Comparison of ENCODE assay signal across 8 mouse cellular contexts in the genomic region with DNA sequence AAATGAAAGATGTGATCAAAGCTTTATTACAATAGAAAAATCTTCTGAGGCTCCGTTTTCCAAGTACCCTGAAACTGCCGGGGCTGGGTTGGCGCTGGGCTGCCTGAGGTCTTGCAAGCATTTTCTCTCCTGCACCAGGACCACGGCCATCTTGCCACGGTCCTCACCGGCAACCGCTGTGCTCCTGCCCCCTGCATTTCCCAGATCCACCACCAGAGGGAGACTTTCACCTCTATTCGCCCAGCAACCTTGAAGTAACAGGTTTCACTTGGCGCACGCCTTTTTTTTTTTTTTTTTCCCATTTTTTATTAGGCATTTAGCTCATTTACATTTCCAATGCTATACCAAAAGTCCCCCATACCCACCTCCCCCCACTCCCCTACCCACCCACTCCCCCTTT.
A peak's percentile ranks its signal among the peaks of the same experiment; 100 is the strongest.
DNase-seq lines count a peak whose midpoint lies in the region; ATAC-seq and TF ChIP-seq lines count a peak whose summit lies in the region.

No protein-coding gene starts in this region.

- DNase-seq in heart, adult 11 months: peak; percentile 89
- peak; percentile 46 for DNase-seq in 3T3-L1 (ENCODE audit: low read depth, low spot score)
- peak; percentile 11 for DNase-seq in adipocyte (ENCODE audit: low spot score)
- DNase-seq in kidney, postnatal 0 days (ENCODE audit: low spot score): peak; percentile 58
- peak; percentile 33 for DNase-seq in midbrain, postnatal 0 days (ENCODE audit: low spot score)
- DNase-seq in thymus, postnatal 25 days: peak; percentile 61

- no peak overlapping the region for H3K9ac ChIP-seq in heart, embryonic 12.5 days
- no peak overlapping the region for H3K9ac ChIP-seq in kidney, postnatal 0 days (ENCODE audit: low read depth, low read length)
- H3K9ac ChIP-seq in midbrain, postnatal 0 days (replicated peaks; ENCODE audit: low read length, poor library complexity, severe bottlenecking): no peak overlapping the region

- ATAC-seq in heart, embryonic 12.5 days (ENCODE audit: insufficient number of reproducible peaks, low FRiP score): no peak
- no peak for ATAC-seq in kidney, postnatal 0 days (replicated peaks; ENCODE audit: low FRiP score, low read depth)
- no peak for ATAC-seq in midbrain, postnatal 0 days (ENCODE audit: low FRiP score)

- 40% methylated on average over 10 of the region's 10 CpGs for WGBS in heart, embryonic 12.5 days
- WGBS in kidney, postnatal 0 days: 48% methylated on average over 10 of the region's 10 CpGs
- WGBS in midbrain, postnatal 0 days: 63% methylated on average over 10 of the region's 10 CpGs

- no peak for TF ChIP-seq POLR2A in cortical plate, adult 2 months (IDR thresholded peaks at IDR 0.05; ENCODE audit: extremely low read depth, insufficient read depth, low read length)

- H3K4me2 ChIP-seq in heart, embryonic 12.5 days: no peak overlapping the region
- H3K4me2 ChIP-seq in kidney, postnatal 0 days (ENCODE audit: low read length): no peak overlapping the region
- no peak overlapping the region for H3K4me2 ChIP-seq in midbrain, postnatal 0 days (ENCODE audit: low read depth, low read length, poor library complexity, severe bottlenecking)

- H3K27ac ChIP-seq in heart, embryonic 12.5 days (ENCODE audit: poor library complexity, severe bottlenecking): no peak overlapping the region
- no peak overlapping the region for H3K27ac ChIP-seq in cortical plate, adult 2 months (ENCODE audit: insufficient read depth, low read length)
- H3K27ac ChIP-seq in kidney, postnatal 0 days: no peak overlapping the region
- H3K27ac ChIP-seq in midbrain, postnatal 0 days (ENCODE audit: low read depth, low read length): no peak overlapping the region

- peak; percentile 79 for TF ChIP-seq CTCF in cortical plate, adult 2 months (IDR thresholded peaks at IDR 0.05; ENCODE audit: extremely low read depth, insufficient read depth, low read length)
- TF ChIP-seq CTCF in kidney, postnatal 0 days (IDR thresholded peaks at IDR 0.05; ENCODE audit: low read depth): peak; percentile 75
- peak; percentile 73 for TF ChIP-seq CTCF in midbrain, postnatal 0 days (IDR thresholded peaks at IDR 0.05)

- H3K36me3 ChIP-seq in heart, embryonic 12.5 days: no peaks in the 10 kb centered on the region
- H3K36me3 ChIP-seq in kidney, postnatal 0 days (ENCODE audit: insufficient read depth, low read length): no peaks in the 10 kb centered on the region
- no peaks in the 10 kb centered on the region for H3K36me3 ChIP-seq in midbrain, postnatal 0 days (ENCODE audit: insufficient read depth, low read length)

- H3K4me1 ChIP-seq in heart, embryonic 12.5 days (replicated peaks): peaks cover 17% of the 10 kb centered on the region
- peaks cover 24% of the 10 kb centered on the region for H3K4me1 ChIP-seq in cortical plate, adult 2 months (ENCODE audit: control insufficient read depth, insufficient read depth, low read length)
- H3K4me1 ChIP-seq in kidney, postnatal 0 days (replicated peaks; ENCODE audit: insufficient read depth, low read length): peaks cover 8% of the 10 kb centered on the region; the same call in 1 of the 2 replicates
- H3K4me1 ChIP-seq in midbrain, postnatal 0 days (ENCODE audit: insufficient read depth, low read length): peaks cover 3% of the 10 kb centered on the region; the same call in 1 of the 2 replicates

- H3K4me3 ChIP-seq in heart, embryonic 12.5 days: no peak overlapping the region
- H3K4me3 ChIP-seq in cortical plate, adult 2 months (ENCODE audit: insufficient read depth, low read length): no peak overlapping the region
- H3K4me3 ChIP-seq in kidney, postnatal 0 days (replicated peaks; ENCODE audit: low read depth, low read length): no peak overlapping the region
- no peak overlapping the region for H3K4me3 ChIP-seq in midbrain, postnatal 0 days (ENCODE audit: low read depth, low read length)

- peaks cover 7% of the 10 kb centered on the region; the same call in 1 of the 2 replicates for H3K9me3 ChIP-seq in heart, embryonic 12.5 days (replicated peaks)
- no peaks in the 10 kb centered on the region for H3K9me3 ChIP-seq in kidney, postnatal 0 days (replicated peaks; ENCODE audit: low read length)
- no peaks in the 10 kb centered on the region for H3K9me3 ChIP-seq in midbrain, postnatal 0 days (ENCODE audit: low read length)

- peaks cover 8% of the 10 kb centered on the region; the same call in 1 of the 2 replicates for H3K27me3 ChIP-seq in heart, embryonic 12.5 days (replicated peaks)
- H3K27me3 ChIP-seq in kidney, postnatal 0 days (ENCODE audit: insufficient read depth, low read length): no peaks in the 10 kb centered on the region
- no peaks in the 10 kb centered on the region for H3K27me3 ChIP-seq in midbrain, postnatal 0 days (ENCODE audit: insufficient read depth, low read length)

Comparison
In these comparisons a context has a peak if more than half of its experiments do, and no peak if none do; other contexts are left out.
1. DNase-seq: peak in every context shown above with its lines; median percentile 89 in heart, adult 11 months; 61 in thymus, postnatal 25 days; 58 in kidney, postnatal 0 days; 46 in 3T3-L1; 33 in midbrain, postnatal 0 days; 11 in adipocyte.